Mouse (Mus musculus) MEL (cell line): ENCODE data around the gene Adamts2. TPM values are rescaled to one million over a fixed set of nuclear protein-coding genes. Genes with fewer than 3 reads are reported as not detected.

ENCODE experiments used
- DNase-seq: peaks from one replicate; pipeline ENCODE4 v3.0.0; 2011; ENCODE audit warnings: low read depth, low spot score
- H3K27ac ChIP-seq: 2 replicates; pipeline ENCODE4 v1.5.1; 2012; ENCODE audit warnings: low read depth, mild to moderate bottlenecking, control low read depth, low read length, moderate library complexity; ENCODE audit not compliant: control insufficient read depth
- H3K27me3 ChIP-seq, 2 experiments: fragments of 150-350 bp in 1 of 2; sonication (generic) in 1 of 2; 2 replicates each; pipeline ENCODE4 v1.6.1; 2012; ENCODE audit warnings: low read length in 2 of 2, mild to moderate bottlenecking in 2 of 2, improper control_type of control experiment in 1 of 2, moderate library complexity in 1 of 2; ENCODE audit not compliant: insufficient read depth in 2 of 2, control insufficient read depth in 1 of 2
- H3K36me3 ChIP-seq, 2 experiments: 2 replicates each; pipeline ENCODE4 v1.6.1; 2012 to 2014; ENCODE audit warnings: low read length in 2 of 2, improper control_type of control experiment in 1 of 2, inconsistent platforms in 1 of 2, mild to moderate bottlenecking in 1 of 2; ENCODE audit not compliant: insufficient read depth in 2 of 2, control insufficient read depth in 1 of 2
- H3K4me1 ChIP-seq, 2 experiments: fragments of 150-350 bp in 1 of 2; sonication (generic) in 1 of 2; 2 replicates each; pipeline ENCODE4 v1.6.1; 2012; ENCODE audit warnings: low read length in 2 of 2, improper control_type of control experiment in 1 of 2, mild to moderate bottlenecking in 1 of 2; ENCODE audit not compliant: insufficient read depth in 2 of 2, control insufficient read depth in 1 of 2
- H3K4me3 ChIP-seq, 2 experiments: fragments of 150-350 bp in 1 of 2; sonication (generic) in 1 of 2; 2 replicates each; pipeline ENCODE4 v1.5.1; 2012; ENCODE audit warnings: low read depth in 2 of 2, low read length in 2 of 2, mild to moderate bottlenecking in 2 of 2, moderate library complexity in 2 of 2, control low read depth in 1 of 2, improper control_type of control experiment in 1 of 2; ENCODE audit not compliant: control insufficient read depth in 1 of 2, insufficient read depth in 1 of 2
- H3K79me2 ChIP-seq: 2 replicates; pipeline ENCODE4 v1.6.1; 2012; ENCODE audit warnings: mild to moderate bottlenecking, low read length, moderate library complexity; ENCODE audit not compliant: control insufficient read depth, poor library complexity, insufficient read depth
- H3K9ac ChIP-seq: 2 replicates; pipeline ENCODE4 v1.6.1; 2012; ENCODE audit warnings: low read depth, mild to moderate bottlenecking, control low read depth, low read length, moderate library complexity; ENCODE audit not compliant: control insufficient read depth, poor library complexity, severe bottlenecking
- H3K9me3 ChIP-seq: fragments of 150-350 bp; sonication (generic); replicated peaks from 2 replicates; pipeline ENCODE4 v1.6.1; 2012; ENCODE audit warnings: mild to moderate bottlenecking, low read length, improper control_type of control experiment, moderate library complexity; ENCODE audit not compliant: insufficient read depth
- CTCF ChIP-seq, 3 experiments: IDR thresholded peaks in 2 of 3; conservative IDR thresholded peaks in 1 of 3; 2 replicates each; pipeline ENCODE4 v1.5.1; 2011 to 2012; ENCODE audit warnings: low read length in 3 of 3, low read depth in 2 of 3, mild to moderate bottlenecking in 2 of 3, improper control_type of control experiment in 1 of 3, inconsistent platforms in 1 of 3, mixed read lengths in 1 of 3, moderate library complexity in 1 of 3; ENCODE audit not compliant: control insufficient read depth in 1 of 3, insufficient read depth in 1 of 3, poor library complexity in 1 of 3, severe bottlenecking in 1 of 3
- GABPA ChIP-seq: IDR thresholded peaks from 2 replicates; pipeline ENCODE4 v1.6.1; 2012; ENCODE audit warnings: low read depth, mild to moderate bottlenecking, inconsistent platforms, low read length, improper control_type of control experiment, moderate library complexity
- MXI1 ChIP-seq: IDR thresholded peaks from 2 replicates; pipeline ENCODE4 v1.6.1; 2011; ENCODE audit warnings: mild to moderate bottlenecking, low read depth, low read length, improper control_type of control experiment
- MYC ChIP-seq: IDR thresholded peaks from 2 replicates; pipeline ENCODE4 v1.6.1; 2011; ENCODE audit warnings: low read depth, mild to moderate bottlenecking, low read length, improper control_type of control experiment, moderate library complexity
- NELFE ChIP-seq: IDR thresholded peaks from 2 replicates; pipeline ENCODE4 v1.6.1; 2011; ENCODE audit warnings: low read depth, low read length, improper control_type of control experiment
- TAL1 ChIP-seq: IDR thresholded peaks from 2 replicates; pipeline ENCODE4 v1.6.1; 2012; ENCODE audit warnings: mild to moderate bottlenecking, inconsistent platforms, low read length, moderate library complexity, mixed read lengths
- USF1 ChIP-seq: IDR thresholded peaks from 2 replicates; pipeline ENCODE4 v1.6.1; 2014; ENCODE audit warnings: low read depth, mild to moderate bottlenecking, inconsistent platforms, low read length, improper control_type of control experiment, moderate library complexity
- USF2 ChIP-seq, 2 experiments: IDR thresholded peaks; 2 replicates each; pipeline ENCODE4 v1.6.1; 2011 to 2012; ENCODE audit warnings: improper control_type of control experiment in 2 of 2, low read length in 2 of 2, borderline replicate concordance in 1 of 2, inconsistent platforms in 1 of 2, low read depth in 1 of 2, mild to moderate bottlenecking in 1 of 2; ENCODE audit not compliant: insufficient read depth in 1 of 2
- ZC3H11A ChIP-seq: IDR thresholded peaks from 2 replicates; pipeline ENCODE4 v1.6.1; 2012; ENCODE audit warnings: low read depth, mild to moderate bottlenecking, inconsistent platforms, low read length, improper control_type of control experiment
- ZKSCAN1 ChIP-seq: IDR thresholded peaks from 2 replicates; pipeline ENCODE4 v1.6.1; 2012; ENCODE audit warnings: low read depth, mild to moderate bottlenecking, inconsistent platforms, low read length, improper control_type of control experiment, moderate library complexity
- polyA plus RNA-seq, 2 experiments: library from polyadenylated mRNA; stranded (reverse) in 1 of 2; unstranded in 1 of 2; fragments of >175 nt in 1 of 2; fragments of >200 nt in 1 of 2; gene quantifications; 2 replicates each; pipeline versions ENCODE4 v1.2.1 to v1.2.4; 2012; ENCODE audit warnings: low replicate concordance in 2 of 2, low read depth in 1 of 2; ENCODE audit not compliant: insufficient read length in 2 of 2, insufficient read depth in 1 of 2, missing spikeins in 1 of 2
- total RNA-seq: library from RNA; depleted of rRNA; stranded (reverse); fragments of 300-350 nt; gene quantifications from 2 replicates; pipeline ENCODE4 v1.2.3, GENCODE M21; 2012

Adamts2 gene
- total and polyA plus RNA-seq, 3 experiments = not detected

GRCm38 (mm10) chr11:50576521-50576920 lies 25.4 kb upstream of the Adamts2 start:
- Histone ChIP-seq H3K9me3 (no peaks in the 10 kb centered on the region), H3K4me1 (no peaks in the 10 kb centered on the region), H3K27ac (no peak overlapping the region), H3K79me2 (no peaks in the 10 kb centered on the region), H3K9ac (no peak overlapping the region), H3K36me3 (no peaks in the 10 kb centered on the region), H3K4me3 (no peak overlapping the region), H3K27me3 (no peaks in the 10 kb centered on the region)
- DNase-seq = no peak
- TF ChIP-seq USF1 = no peak
- TF ChIP-seq MXI1 = no peak
- no peak for TF ChIP-seq TAL1
- TF ChIP-seq ZC3H11A = no peak

- no peaks in the 10 kb centered on the region for H3K36me3 ChIP-seq
- H3K4me3 ChIP-seq = no peak overlapping the region
- DNase-seq = peak; percentile 17
- no peaks in the 10 kb centered on the region for H3K9me3 ChIP-seq
- no peak overlapping the region for H3K9ac ChIP-seq
- H3K27ac ChIP-seq = no peak overlapping the region
- TF ChIP-seq CTCF (IDR thresholded peaks at IDR 0.05 in 2 of 3, conservative IDR thresholded peaks at IDR 0.05 in 1 of 3; ENCODE audit: control insufficient read depth in 1 of 3, insufficient read depth in 1 of 3, low read depth in 2 of 3, low read length in 3 of 3, poor library complexity in 1 of 3, severe bottlenecking in 1 of 3) (peak in 2 of 3 experiments; percentile 32 to 40; a peak in 3 of 6 replicates), USF2 (IDR thresholded peaks at IDR 0.05; ENCODE audit: borderline replicate concordance in 1 of 2, insufficient read depth in 1 of 2, low read depth in 1 of 2, low read length in 2 of 2) (no peak), ZKSCAN1 (no peak), MYC (no peak), GABPA (no peak)
- no peaks in the 10 kb centered on the region for H3K79me2 ChIP-seq
- H3K4me1 ChIP-seq = no peaks in the 10 kb centered on the region
- H3K27me3 ChIP-seq = no peaks in the 10 kb centered on the region
These were observed 14.9 kb upstream of the Adamts2 start for GRCm38 (mm10) chr11:50587026-50587425.

- Histone ChIP-seq H3K4me1 (no peaks in the 10 kb centered on the region), H3K4me3 (no peak overlapping the region), H3K27me3 (no peaks in the 10 kb centered on the region), H3K9ac (no peak overlapping the region), H3K79me2 (no peaks in the 10 kb centered on the region), H3K36me3 (no peaks in the 10 kb centered on the region), H3K27ac (no peak overlapping the region), H3K9me3 (no peaks in the 10 kb centered on the region)
- DNase-seq = peak; percentile 35
- TF ChIP-seq NELFE = no peak
- TF ChIP-seq CTCF (IDR thresholded peaks at IDR 0.05 in 2 of 3, conservative IDR thresholded peaks at IDR 0.05 in 1 of 3; ENCODE audit: control insufficient read depth in 1 of 3, insufficient read depth in 1 of 3, low read depth in 2 of 3, low read length in 3 of 3, poor library complexity in 1 of 3, severe bottlenecking in 1 of 3) = peak; percentile 41 to 52 (median 42)
These were observed 14.1 kb upstream of the Adamts2 start for GRCm38 (mm10) chr11:50587787-50588186.
